Mouse (Mus musculus) ES-E14 (cell line): ENCODE measurements around the gene Alcam. TPM values are rescaled to one million over a fixed set of nuclear protein-coding genes. Genes with fewer than 3 reads are reported as not detected.

Experiments used
- DNase-seq: peaks from one replicate; pipeline ENCODE4 v3.0.0-alpha.2; 2013; ENCODE audit warnings: low read depth, low spot score
- H3K27ac ChIP-seq: 2 replicates; pipeline ENCODE4 v1.5.1; 2012; ENCODE audit warnings: low read depth, mild to moderate bottlenecking, low read length, moderate library complexity, mixed read lengths; ENCODE audit not compliant: poor library complexity, insufficient read depth, severe bottlenecking
- H3K36me3 ChIP-seq: 2 replicates; pipeline ENCODE4 v1.6.1; 2012; ENCODE audit warnings: mild to moderate bottlenecking, low read length, moderate library complexity, mixed read lengths; ENCODE audit not compliant: control insufficient read depth, poor library complexity, insufficient read depth, severe bottlenecking
- H3K4me1 ChIP-seq, 2 experiments: fragments of 150-350 bp in 1 of 2; sonication (generic) in 1 of 2; 2 replicates each; pipeline ENCODE4 v1.6.1; 2012; ENCODE audit warnings: low read length in 2 of 2, mild to moderate bottlenecking in 1 of 2, mixed read lengths in 1 of 2; ENCODE audit not compliant: control insufficient read depth in 2 of 2, insufficient read depth in 2 of 2, poor library complexity in 1 of 2
- H3K4me3 ChIP-seq, 2 experiments: fragments of 150-350 bp in 1 of 2; sonication (generic) in 1 of 2; 2 replicates each; pipeline ENCODE4 v1.5.1; 2012; ENCODE audit warnings: low read length in 2 of 2, low read depth in 1 of 2, mild to moderate bottlenecking in 1 of 2, mixed read lengths in 1 of 2; ENCODE audit not compliant: insufficient read depth in 1 of 2, poor library complexity in 1 of 2, severe bottlenecking in 1 of 2
- H3K9ac ChIP-seq: 2 replicates; pipeline ENCODE4 v1.6.1; 2012; ENCODE audit warnings: low read depth, mild to moderate bottlenecking, low read length, mixed read lengths; ENCODE audit not compliant: poor library complexity, insufficient read depth, severe bottlenecking
- H3K9me3 ChIP-seq: fragments of 150-350 bp; sonication (generic); 2 replicates; pipeline ENCODE4 v1.6.1; 2012; ENCODE audit warnings: low read depth, mild to moderate bottlenecking, low read length; ENCODE audit not compliant: control insufficient read depth, insufficient read depth
- CHD2 ChIP-seq: IDR thresholded peaks from 2 replicates; pipeline ENCODE4 v1.6.1; 2014; ENCODE audit warnings: mild to moderate bottlenecking, low read depth, low read length, inconsistent platforms
- HCFC1 ChIP-seq: IDR thresholded peaks from 2 replicates; pipeline ENCODE4 v1.6.1; 2012; ENCODE audit warnings: low read length, inconsistent platforms, borderline replicate concordance; ENCODE audit not compliant: insufficient read depth
- MAFK ChIP-seq: IDR thresholded peaks from 2 replicates; pipeline ENCODE4 v1.6.1; 2014; ENCODE audit warnings: mild to moderate bottlenecking, low read depth, low read length, inconsistent platforms; ENCODE audit not compliant: insufficient read depth
- ZC3H11A ChIP-seq: IDR thresholded peaks from 2 replicates; pipeline ENCODE4 v1.6.1; 2012; ENCODE audit warnings: low read depth, mild to moderate bottlenecking, inconsistent platforms, low read length, borderline replicate concordance
- ZNF384 ChIP-seq: IDR thresholded peaks from 2 replicates; pipeline ENCODE4 v1.6.1; 2012; ENCODE audit warnings: low read depth, low read length, inconsistent platforms
- in situ Hi-C, 2 experiments: fragments of 600-800 bp; cut with MboI; formaldehyde crosslinking; loops; one replicate each; pipeline ENCODE4 v1.15.1; 2025; ENCODE audit warnings: low sequenced_read_pairs in 2 of 2, inconsistent platforms in 1 of 2; ENCODE audit not compliant: unreplicated experiment in 2 of 2
- total RNA-seq: library from RNA; depleted of rRNA; stranded (reverse); fragments of 300-350 nt; gene quantifications from 2 replicates; pipeline ENCODE4 v1.2.3, GENCODE M21; 2012

Alcam gene
- total RNA-seq, 1 experiment = 8.1 TPM

- H3K27ac ChIP-seq = no peak overlapping the region
- DNase-seq = no peak
- H3K9me3 ChIP-seq = no peaks in the 10 kb centered on the region
- TF ChIP-seq HCFC1 (no peak), CHD2 (no peak), MAFK (no peak), ZNF384 (no peak), ZC3H11A (no peak)
- H3K4me1 ChIP-seq = no peaks in the 10 kb centered on the region
- no peak overlapping the region for H3K9ac ChIP-seq
- no peak overlapping the region for H3K4me3 ChIP-seq
- in situ Hi-C loops = no loop called here
- H3K36me3 ChIP-seq = no peaks in the 10 kb centered on the region
Measured at GRCm38 (mm10) chr16:52210844-52211606, 242.8 kb downstream of the Alcam start.

GRCm38 (mm10) chr16:52200107-52200506 is 253.8 kb downstream of the Alcam start:
- no peaks in the 10 kb centered on the region for H3K9me3 ChIP-seq
- H3K36me3 ChIP-seq = no peaks in the 10 kb centered on the region; the same call in 1 of the 2 replicates
- TF ChIP-seq CHD2 (no peak), HCFC1 (no peak), ZNF384 (no peak), ZC3H11A (no peak), MAFK (no peak)
- DNase-seq = no peak
- no peak overlapping the region for H3K27ac ChIP-seq
- H3K4me1 ChIP-seq = no peaks in the 10 kb centered on the region
- in situ Hi-C loops = no loop called here
- no peak overlapping the region for H3K9ac ChIP-seq
- H3K4me3 ChIP-seq = no peak overlapping the region
